7 mouse cellular contexts compared by ENCODE assay signal in the genomic region with DNA sequence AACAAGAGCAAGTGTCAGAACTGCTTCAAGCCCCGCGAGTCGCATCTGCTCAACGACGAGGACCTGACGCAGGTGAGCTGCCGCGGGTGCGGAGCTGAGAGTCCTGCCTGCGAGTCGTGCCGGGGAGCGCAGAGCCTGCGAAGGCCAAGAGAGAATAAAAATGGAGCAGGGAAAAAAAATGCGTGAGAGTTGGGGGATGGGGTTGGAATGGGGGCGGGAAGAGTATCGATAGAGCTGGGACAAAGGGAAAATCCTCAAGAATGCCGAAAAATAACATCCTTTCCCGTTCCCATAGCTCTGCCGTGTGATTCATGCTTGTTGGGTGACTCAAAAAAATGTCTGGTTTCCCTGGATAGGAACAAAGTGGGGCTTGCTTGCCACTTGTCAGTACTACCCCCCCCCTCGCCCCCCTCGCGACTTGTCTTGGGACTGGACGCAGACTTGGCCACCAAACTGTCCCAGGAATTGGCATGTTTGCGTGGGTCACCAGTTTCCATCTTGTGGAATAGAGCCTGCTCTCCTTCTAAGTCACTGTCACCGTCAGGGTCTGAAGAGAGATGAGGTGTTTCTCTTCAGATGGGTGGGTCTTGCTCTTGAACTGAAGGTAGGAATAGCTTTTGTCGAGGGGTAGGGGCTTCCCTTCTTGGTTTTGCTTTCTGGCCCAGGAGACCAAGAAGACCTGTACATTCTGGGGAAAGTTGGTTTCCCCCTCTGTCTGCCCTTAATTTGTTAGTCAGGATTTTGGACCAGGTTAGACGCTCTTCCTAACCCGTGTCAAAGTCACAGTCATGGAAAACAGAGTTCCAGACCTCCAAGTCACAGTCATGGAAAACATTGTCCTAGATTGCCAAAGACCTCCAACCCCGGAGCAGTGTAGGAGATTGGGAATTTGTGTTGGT. TPM values are rescaled to one million over a fixed set of nuclear protein-coding genes. Genes with fewer than 3 reads are reported as not detected.
DNase-seq lines count a peak whose midpoint lies in the region; ATAC-seq and TF ChIP-seq lines count a peak whose summit lies in the region.

No protein-coding gene starts in this region.

- peak overlapping the region; percentile 77 for H3K4me3 ChIP-seq in lung, embryonic 14.5 days (ENCODE audit: low read depth, low read length)
- H3K4me3 ChIP-seq in forebrain, embryonic 10.5 days = peak overlapping the region; percentile 78
- H3K4me3 ChIP-seq in intestine, postnatal 0 days (ENCODE audit: low read depth, low read length) = peak overlapping the region; percentile 69

- 2% methylated on average over 30 of the region's 30 CpGs for WGBS in lung, embryonic 14.5 days
- whole genome bisulfite sequencing in forebrain, embryonic 10.5 days = 6% methylated on average over 30 of the region's 30 CpGs
- WGBS in intestine, postnatal 0 days = 3% methylated on average over 30 of the region's 30 CpGs

- H3K36me3 ChIP-seq in lung, embryonic 14.5 days (ENCODE audit: insufficient read depth) = peaks cover 5% of the 10 kb centered on the region; the same call in 1 of the 2 replicates
- H3K36me3 ChIP-seq in forebrain, embryonic 10.5 days (replicated peaks) = no peaks in the 10 kb centered on the region; the same call in 1 of the 2 replicates
- H3K36me3 ChIP-seq in intestine, postnatal 0 days (ENCODE audit: control insufficient read depth, insufficient read depth) = no peaks in the 10 kb centered on the region

- peak overlapping the region; percentile 79 for H3K4me2 ChIP-seq in lung, embryonic 14.5 days
- peak overlapping the region; percentile 84 for H3K4me2 ChIP-seq in intestine, postnatal 0 days (replicated peaks; ENCODE audit: low read depth)

- H3K9ac ChIP-seq in lung, embryonic 14.5 days = peak overlapping the region; percentile 85
- H3K9ac ChIP-seq in intestine, postnatal 0 days (ENCODE audit: low read depth, low read length) = peak overlapping the region; percentile 83

- H3K4me1 ChIP-seq in lung, embryonic 14.5 days (ENCODE audit: insufficient read depth) = peaks cover 20% of the 10 kb centered on the region
- peaks cover 40% of the 10 kb centered on the region for H3K4me1 ChIP-seq in forebrain, embryonic 10.5 days
- peaks cover 5% of the 10 kb centered on the region for H3K4me1 ChIP-seq in intestine, postnatal 0 days (replicated peaks; ENCODE audit: control insufficient read depth, insufficient read depth, low read length)

- no peaks in the 10 kb centered on the region for H3K27me3 ChIP-seq in lung, embryonic 14.5 days (ENCODE audit: insufficient read depth, low read length)
- peaks cover 24% of the 10 kb centered on the region for H3K27me3 ChIP-seq in forebrain, embryonic 10.5 days (ENCODE audit: poor library complexity, severe bottlenecking)
- H3K27me3 ChIP-seq in intestine, postnatal 0 days (replicated peaks; ENCODE audit: control insufficient read depth, insufficient read depth, low read length) = no peaks in the 10 kb centered on the region

- DNase-seq in lung, embryonic 14.5 days = peak; percentile 24
- no peak for DNase-seq in lung, postnatal 36 days
- DNase-seq in ZHBTc4 (ENCODE audit: low read depth, low spot score) = peak; percentile 47
- peak; percentile 17 for DNase-seq in forebrain, embryonic 10.5 days (ENCODE audit: extremely low spot score, low spot score)
- DNase-seq in mesoderm, embryonic 11.5 days (ENCODE audit: low read depth, low spot score) = peak; percentile 42
- peak; percentile 55 for DNase-seq in testis, postnatal 14 days (ENCODE audit: low spot score)

- TF ChIP-seq CTCF in lung, embryonic 14.5 days (IDR thresholded peaks at IDR 0.05; ENCODE audit: low read depth) = no peak
- TF ChIP-seq CTCF in intestine, postnatal 0 days (IDR thresholded peaks at IDR 0.05; ENCODE audit: low read depth) = no peak

- peak overlapping the region; percentile 90 for H3K27ac ChIP-seq in lung, embryonic 14.5 days (ENCODE audit: low read depth)
- H3K27ac ChIP-seq in forebrain, embryonic 10.5 days = peak overlapping the region; percentile 91
- peak overlapping the region; percentile 92 for H3K27ac ChIP-seq in intestine, postnatal 0 days (ENCODE audit: low read depth, low read length)

- peak; percentile 1; the same call in 1 of the 2 replicates for ATAC-seq in lung, embryonic 14.5 days (ENCODE audit: insufficient read depth)
- ATAC-seq in intestine, postnatal 0 days = peak; percentile 4; the same call in 1 of the 2 replicates

- H3K9me3 ChIP-seq in lung, embryonic 14.5 days (ENCODE audit: low read depth, low read length) = no peaks in the 10 kb centered on the region
- no peaks in the 10 kb centered on the region for H3K9me3 ChIP-seq in forebrain, embryonic 10.5 days
- no peaks in the 10 kb centered on the region for H3K9me3 ChIP-seq in intestine, postnatal 0 days (ENCODE audit: control insufficient read depth)

RNA-seq across cellular contexts. Expression of a gene that starts 2.0 kb away (rescaled TPM):
- 128 and 145 TPM in 2 replicates for polyA plus RNA-seq in lung, embryonic 14.5 days (2014; fragmentation: Nextera tagmentation; extraction: Ambion mirVana)
- 24.8 and 28.3 TPM in 2 replicates for polyA plus RNA-seq in forebrain, embryonic 10.5 days (2016; fragmentation: Nextera tagmentation; extraction: Ambion mirVana)
- 27.8 and 32.6 TPM in 2 replicates for polyA plus RNA-seq in intestine, postnatal 0 days (2015; fragmentation: Nextera tagmentation; extraction: Ambion mirVana)
